In genomic region chr10:81644716-81645115, GRCm38 (mm10) we compare ENCODE assay signal across 10 mouse cellular contexts. TPM values are rescaled to one million over a fixed set of nuclear protein-coding genes. Genes with fewer than 3 reads are reported as not detected.
DNase-seq lines count a peak whose midpoint lies in the region; TF ChIP-seq lines count a peak whose summit lies in the region.
"Had no signal": no experiment of that assay in that cellular context is flagged by ENCODE, and none has a peak within 500 bp of the region (broad histone marks: within the 10 kb centered on the region; RNA-seq: fewer than 3 reads in every experiment).

No protein-coding gene starts in this region.

- peak overlapping the region; percentile 51 for H3K4me3 ChIP-seq in C2C12 (ENCODE audit: insufficient read depth, poor library complexity, severe bottlenecking)
- H3K4me3 ChIP-seq in limb, embryonic 10.5 days = peak overlapping the region; percentile 66; the same call in 1 of the 2 replicates

- H3K27ac ChIP-seq in limb, embryonic 10.5 days = no peak overlapping the region

- peak; percentile 62 for DNase-seq in cerebellum, adult 9-11 months
- DNase-seq in cerebellum, postnatal 4 days (ENCODE audit: low spot score in 2 of 2) = no peak
- peak; percentile 13 for DNase-seq in layer of hippocampus, adult 11-12 months (ENCODE audit: low spot score)
- no peak for DNase-seq in layer of hippocampus, postnatal 14 days (ENCODE audit: low spot score in 2 of 2)
- no peak for DNase-seq in limb, embryonic 10.5 days (ENCODE audit: low spot score)
- no peak for DNase-seq in natural killer cell, adult 2 months (ENCODE audit: low spot score in 2 of 2)
- DNase-seq in ovary, postnatal 10 days (ENCODE audit: low spot score) = no peak
- DNase-seq: gastrocnemius, postnatal 10 days; heart, postnatal 4 days had no signal

- H3K36me3 ChIP-seq in C2C12 (ENCODE audit: control insufficient read depth, insufficient read depth) = no peaks in the 10 kb centered on the region
- no peaks in the 10 kb centered on the region for H3K36me3 ChIP-seq in limb, embryonic 10.5 days

- H3ac ChIP-seq in C2C12 (ENCODE audit: control insufficient read depth, insufficient read length, low read depth) = no peak overlapping the region

- peaks cover 22% of the 10 kb centered on the region for H3K79me2 ChIP-seq in C2C12 (ENCODE audit: control insufficient read depth, insufficient read depth)

- no peak for TF ChIP-seq CTCF in C2C12 (IDR thresholded peaks at IDR 0.05; ENCODE audit: control insufficient read depth, insufficient read depth, insufficient read length)

- 91% methylated on average over 18 of the region's 18 CpGs for WGBS in limb, embryonic 10.5 days

- no peaks in the 10 kb centered on the region for H3K9me3 ChIP-seq in limb, embryonic 10.5 days (replicated peaks)

- H3K27me3 ChIP-seq in C2C12 (ENCODE audit: control insufficient read depth, insufficient read depth, insufficient read length) = no peaks in the 10 kb centered on the region
- no peaks in the 10 kb centered on the region for H3K27me3 ChIP-seq in limb, embryonic 10.5 days (ENCODE audit: low read depth, poor library complexity, severe bottlenecking)

- H3K4me1 ChIP-seq in limb, embryonic 10.5 days = peaks cover 35% of the 10 kb centered on the region

- peaks cover 5% of the 10 kb centered on the region for H3K79me3 ChIP-seq in C2C12 (ENCODE audit: low read depth)

TF ChIP-seq in C2C12, 6 proteins besides CTCF, POLR2A, EP300 and RAD21:
- TF ChIP-seq MYOD1 (IDR thresholded peaks at IDR 0.05; ENCODE audit: control insufficient read depth, insufficient read length, low read depth) (no peak), CEBPB (IDR thresholded peaks at IDR 0.05; ENCODE audit: low read depth) (no peak), MYOG (IDR thresholded peaks at IDR 0.05; ENCODE audit: control insufficient read depth, extremely low read depth, insufficient read length) (no peak), USF1 (IDR thresholded peaks at IDR 0.05; ENCODE audit: low read depth) (no peak), MAX (IDR thresholded peaks at IDR 0.05) (no peak), FOSL1 (IDR thresholded peaks at IDR 0.05; ENCODE audit: insufficient read depth, low read length, poor library complexity, severe bottlenecking) (no peak)

RNA-seq across cellular contexts. Expression of gene Gm10778, which starts 4.1 kb away (rescaled TPM):
- 1 to 10 TPM; 3.5 to 3.9 TPM for total RNA-seq in layer of hippocampus, postnatal 14 days (2021)
- 0.56 TPM for polyA plus RNA-seq in C2C12 (2012; fragmentation: generic; extraction: Trizol)
- 4.2 and 5.1 TPM in 2 replicates for polyA plus RNA-seq in limb, embryonic 10.5 days (2016; fragmentation: Nextera tagmentation; extraction: Ambion mirVana)

RNA-seq across cellular contexts. Expression of gene Ankrd24, which starts 16.4 kb away (rescaled TPM):
- total RNA-seq in layer of hippocampus, postnatal 14 days (2021) = 10 to 100 TPM; 32.5 to 36.3 TPM
- polyA plus RNA-seq in C2C12 (2012; fragmentation: generic; extraction: Trizol) = 8.5 TPM
- 8.0 and 8.6 TPM in 2 replicates for polyA plus RNA-seq in limb, embryonic 10.5 days (2016; fragmentation: Nextera tagmentation; extraction: Ambion mirVana)

RNA-seq across cellular contexts. Expression of gene Sirt6, which starts 17.1 kb away (rescaled TPM):
- 10 to 100 TPM; 27.8 to 30.3 TPM for total RNA-seq in layer of hippocampus, postnatal 14 days (2021)
- 20.8 TPM for polyA plus RNA-seq in C2C12 (2012; fragmentation: generic; extraction: Trizol)
- polyA plus RNA-seq in limb, embryonic 10.5 days (2016; fragmentation: Nextera tagmentation; extraction: Ambion mirVana) = 53.3 and 58.5 TPM in 2 replicates

RNA-seq across cellular contexts. Expression of gene BC025920, which starts 38.6 kb away (rescaled TPM):
- total RNA-seq in layer of hippocampus, postnatal 14 days (2021) = 1 to 10 TPM; 2.6 to 2.8 TPM
- polyA plus RNA-seq in C2C12 (2012; fragmentation: generic; extraction: Trizol) = 0.25 TPM
- 1.4 TPM in 2 replicates for polyA plus RNA-seq in limb, embryonic 10.5 days (2016; fragmentation: Nextera tagmentation; extraction: Ambion mirVana)

RNA-seq across cellular contexts. Expression of gene Tle6, which starts 43.8 kb away (rescaled TPM):
- 1 to 10 TPM; 2.0 to 3.5 TPM for total RNA-seq in layer of hippocampus, postnatal 14 days (2021)
- 8.6 TPM for polyA plus RNA-seq in C2C12 (2012; fragmentation: generic; extraction: Trizol)
- polyA plus RNA-seq in limb, embryonic 10.5 days (2016; fragmentation: Nextera tagmentation; extraction: Ambion mirVana) = 12.6 and 15.5 TPM in 2 replicates

Comparison
In these comparisons a context has a peak if more than half of its experiments do, and no peak if none do; other contexts are left out.
1. DNase-seq: peak in cerebellum, adult 9-11 months (single experiment) and layer of hippocampus, adult 11-12 months (single experiment); none in cerebellum, postnatal 4 days (0 of 2), layer of hippocampus, postnatal 14 days (0 of 2), limb, embryonic 10.5 days (single experiment), natural killer cell, adult 2 months (0 of 2) and ovary, postnatal 10 days (single experiment).